Comparison of ENCODE assay signal across 25 mouse cellular contexts in the genomic region with DNA sequence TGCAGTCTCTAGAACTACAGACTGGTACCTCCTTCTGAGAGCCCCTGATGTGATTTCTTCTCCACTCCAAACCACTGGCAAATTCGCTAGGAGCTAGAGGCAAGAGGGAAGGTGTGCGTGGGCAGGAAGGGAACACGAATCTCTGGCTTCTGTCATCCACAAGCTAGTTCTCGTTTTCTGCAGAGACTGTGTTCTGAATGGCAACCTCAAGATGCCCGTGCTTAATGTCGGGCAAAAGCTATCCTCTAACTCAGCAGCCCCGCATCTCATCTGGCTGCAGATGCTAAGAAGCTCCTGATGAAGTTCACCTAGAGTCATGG. TPM values are rescaled to one million over a fixed set of nuclear protein-coding genes. Genes with fewer than 3 reads are reported as not detected.
DNase-seq lines count a peak whose midpoint lies in the region; ATAC-seq lines count a peak whose summit lies in the region.
"Had no signal": no experiment of that assay in that cellular context is flagged by ENCODE, and none has a peak within 500 bp of the region (broad histone marks: within the 10 kb centered on the region; RNA-seq: fewer than 3 reads in every experiment).

No protein-coding gene starts in this region.

- ATAC-seq in heart, embryonic 12.5 days (ENCODE audit: insufficient number of reproducible peaks, low FRiP score), result no peak
- no peak for ATAC-seq in hindbrain, embryonic 16.5 days
- no peak for ATAC-seq in hindbrain, embryonic 13.5 days (ENCODE audit: low FRiP score)
- ATAC-seq: inflammation-experienced regulatory T-cells, adult 6 months had no signal

- H3K4me1 ChIP-seq in heart, embryonic 12.5 days (replicated peaks), result peaks cover 16% of the 10 kb centered on the region
- H3K4me1 ChIP-seq in heart, embryonic 10.5 days, result 0 out of 2 replicates have a peak, but pooled peaks cover 4% of the 10 kb centered on the region
- H3K4me1 ChIP-seq in hindbrain, embryonic 16.5 days (ENCODE audit: control insufficient read depth, insufficient read depth, low read depth, low read length), result no peaks in the 10 kb centered on the region
- 0 out of 2 replicates have a peak, but pooled peaks cover 4% of the 10 kb centered on the region for H3K4me1 ChIP-seq in hindbrain, embryonic 13.5 days (replicated peaks)
- H3K4me1 ChIP-seq: forebrain, embryonic 13.5 days; limb, embryonic 12.5 days; liver, embryonic 15.5 days; neural tube, embryonic 12.5 days had no signal

- no peak overlapping the region for H3K4me3 ChIP-seq in heart, embryonic 12.5 days
- H3K4me3 ChIP-seq in heart, embryonic 10.5 days, result no peak overlapping the region
- H3K4me3 ChIP-seq in hindbrain, embryonic 16.5 days (ENCODE audit: low read length), result no peak overlapping the region
- no peak overlapping the region for H3K4me3 ChIP-seq in hindbrain, embryonic 13.5 days
- H3K4me3 ChIP-seq: forebrain, embryonic 13.5 days; left cerebral cortex, adult 2 months; limb, embryonic 12.5 days; liver, embryonic 15.5 days; neural tube, embryonic 12.5 days had no signal

- H3K9ac ChIP-seq in heart, embryonic 12.5 days, result no peak overlapping the region
- H3K9ac ChIP-seq in hindbrain, embryonic 16.5 days (ENCODE audit: low read depth, low read length), result no peak overlapping the region
- H3K9ac ChIP-seq in hindbrain, embryonic 13.5 days, result no peak overlapping the region
- H3K9ac ChIP-seq: forebrain, embryonic 13.5 days; limb, embryonic 12.5 days; liver, embryonic 15.5 days; lung, embryonic 14.5 days; neural tube, embryonic 12.5 days had no signal

- WGBS in heart, embryonic 12.5 days, result 68% methylated on average over 7 of the region's 7 CpGs
- 73% methylated on average over 7 of the region's 7 CpGs for WGBS in heart, embryonic 10.5 days
- WGBS in hindbrain, embryonic 16.5 days, result 79% methylated on average over 7 of the region's 7 CpGs
- 83% methylated on average over 7 of the region's 7 CpGs for WGBS in hindbrain, embryonic 13.5 days

- no peak overlapping the region for H3K27ac ChIP-seq in heart, embryonic 12.5 days (ENCODE audit: poor library complexity, severe bottlenecking)
- no peak overlapping the region for H3K27ac ChIP-seq in heart, embryonic 10.5 days
- no peak overlapping the region for H3K27ac ChIP-seq in hindbrain, embryonic 16.5 days (ENCODE audit: low read depth, low read length)
- no peak overlapping the region for H3K27ac ChIP-seq in hindbrain, embryonic 13.5 days
- H3K27ac ChIP-seq: forebrain, embryonic 13.5 days; left cerebral cortex, adult 2 months; limb, embryonic 12.5 days; liver, embryonic 15.5 days; neural tube, embryonic 12.5 days had no signal

- no peaks in the 10 kb centered on the region for H3K36me3 ChIP-seq in heart, embryonic 12.5 days
- no peaks in the 10 kb centered on the region for H3K36me3 ChIP-seq in heart, embryonic 10.5 days
- no peaks in the 10 kb centered on the region for H3K36me3 ChIP-seq in hindbrain, embryonic 16.5 days (ENCODE audit: control insufficient read depth, insufficient read depth, low read length)
- no peaks in the 10 kb centered on the region for H3K36me3 ChIP-seq in hindbrain, embryonic 13.5 days
- H3K36me3 ChIP-seq: G1E; limb, embryonic 12.5 days; liver, embryonic 15.5 days; neural tube, embryonic 12.5 days had no signal

- DNase-seq in heart, embryonic 10.5 days (ENCODE audit: low spot score), result no peak
- DNase-seq in right cerebral cortex, adult 18-20 months, result peak; percentile 21
- no peak for DNase-seq in right cerebral cortex, postnatal 36 days (ENCODE audit: low spot score in 2 of 2)
- no peak for DNase-seq in urinary bladder, postnatal 10 days (ENCODE audit: low spot score)
- DNase-seq: adrenal gland, adult 8-10 months; cerebellum, adult 11 months; cerebellum, adult 9-10 months; cerebellum, postnatal 36 days; gastrocnemius, postnatal 25 days; heart, postnatal 36 days; kidney, adult 11 months; kidney, postnatal 14 days; lung, embryonic 14.5 days; lung, postnatal 14 days; thymus, postnatal 14 days had no signal

- no peaks in the 10 kb centered on the region for H3K9me3 ChIP-seq in heart, embryonic 12.5 days (replicated peaks)
- H3K9me3 ChIP-seq in heart, embryonic 10.5 days, result no peaks in the 10 kb centered on the region
- no peaks in the 10 kb centered on the region for H3K9me3 ChIP-seq in hindbrain, embryonic 16.5 days (ENCODE audit: control insufficient read depth, low read length)
- H3K9me3 ChIP-seq in hindbrain, embryonic 13.5 days, result no peaks in the 10 kb centered on the region
- H3K9me3 ChIP-seq: forebrain, embryonic 13.5 days; G1E; limb, embryonic 12.5 days; liver, embryonic 15.5 days; neural tube, embryonic 12.5 days had no signal

- no peaks in the 10 kb centered on the region for H3K27me3 ChIP-seq in heart, embryonic 12.5 days (replicated peaks)
- no peaks in the 10 kb centered on the region for H3K27me3 ChIP-seq in heart, embryonic 10.5 days (ENCODE audit: insufficient read depth, poor library complexity, severe bottlenecking)
- no peaks in the 10 kb centered on the region for H3K27me3 ChIP-seq in hindbrain, embryonic 16.5 days (replicated peaks; ENCODE audit: control insufficient read depth, insufficient read depth, low read length)
- no peaks in the 10 kb centered on the region for H3K27me3 ChIP-seq in hindbrain, embryonic 13.5 days
- H3K27me3 ChIP-seq: forebrain, embryonic 13.5 days; liver, embryonic 15.5 days; neural tube, embryonic 12.5 days had no signal

- peak overlapping the region; percentile 28 for H3K4me2 ChIP-seq in heart, embryonic 12.5 days
- H3K4me2 ChIP-seq in hindbrain, embryonic 16.5 days (ENCODE audit: low read length), result peak overlapping the region; percentile 20; the same call in 1 of the 2 replicates
- no peak overlapping the region for H3K4me2 ChIP-seq in hindbrain, embryonic 13.5 days
- H3K4me2 ChIP-seq: forebrain, embryonic 13.5 days; limb, embryonic 12.5 days; liver, embryonic 15.5 days; lung, embryonic 14.5 days; neural tube, embryonic 12.5 days had no signal

RNA-seq across cellular contexts. Expression of gene Bod1, which starts 57.3 kb away (rescaled TPM):
- polyA plus RNA-seq in heart, embryonic 12.5 days (2016; fragmentation: Nextera tagmentation; extraction: Ambion mirVana), result 78.3 and 79.8 TPM in 2 replicates
- polyA plus RNA-seq in heart, embryonic 10.5 days (2016; fragmentation: Nextera tagmentation; extraction: Ambion mirVana), result 65.5 and 81.7 TPM in 2 replicates
- polyA plus RNA-seq in hindbrain, embryonic 16.5 days (2015; fragmentation: Nextera tagmentation; extraction: Ambion mirVana), result 123 and 125 TPM in 2 replicates
- polyA plus RNA-seq in hindbrain, embryonic 13.5 days (2015; fragmentation: Nextera tagmentation; extraction: Ambion mirVana), result 152 and 153 TPM in 2 replicates
